ENCODE assay signal across 10 mouse cellular contexts in genomic region chr11:102053847-102054246, GRCm38 (mm10). TPM values are rescaled to one million over a fixed set of nuclear protein-coding genes. Genes with fewer than 3 reads are reported as not detected.
DNase-seq lines count a peak whose midpoint lies in the region; ATAC-seq and TF ChIP-seq lines count a peak whose summit lies in the region.
"Had no signal": no experiment of that assay in that cellular context is flagged by ENCODE, and none has a peak within 500 bp of the region (broad histone marks: within the 10 kb centered on the region; RNA-seq: fewer than 3 reads in every experiment).

No protein-coding gene starts in this region.

- no peak overlapping the region for H3K27ac ChIP-seq in midbrain, embryonic 14.5 days (replicated peaks; ENCODE audit: low read depth, low read length)
- H3K27ac ChIP-seq in midbrain, embryonic 16.5 days (ENCODE audit: low read length), result no peak overlapping the region
- H3K27ac ChIP-seq in limb, embryonic 10.5 days, result no peak overlapping the region
- H3K27ac ChIP-seq in small intestine, adult 2 months (ENCODE audit: insufficient read depth, low read depth, low read length), result no peak overlapping the region

- TF ChIP-seq CTCF in small intestine, adult 2 months (IDR thresholded peaks at IDR 0.05; ENCODE audit: extremely low read depth, insufficient read length, insufficient replicate concordance, low read depth, low read length), result peak; percentile 71; the same call in 1 of the 2 replicates

- H3K4me1 ChIP-seq in midbrain, embryonic 14.5 days (ENCODE audit: control insufficient read depth, insufficient read depth, low read length), result no peaks in the 10 kb centered on the region
- H3K4me1 ChIP-seq in midbrain, embryonic 16.5 days (ENCODE audit: control insufficient read depth, insufficient read depth, low read length), result no peaks in the 10 kb centered on the region
- peaks cover 3% of the 10 kb centered on the region for H3K4me1 ChIP-seq in limb, embryonic 10.5 days
- peaks cover 2% of the 10 kb centered on the region; the same call in 1 of the 2 replicates for H3K4me1 ChIP-seq in small intestine, adult 2 months (ENCODE audit: control insufficient read depth, insufficient read depth, insufficient read length, low read length)

- H3K36me3 ChIP-seq in midbrain, embryonic 14.5 days (ENCODE audit: control insufficient read depth, insufficient read depth, low read length), result peaks cover 12% of the 10 kb centered on the region
- H3K36me3 ChIP-seq in midbrain, embryonic 16.5 days (ENCODE audit: control insufficient read depth, insufficient read depth, low read length), result no peaks in the 10 kb centered on the region; the same call in 1 of the 2 replicates
- H3K36me3 ChIP-seq in limb, embryonic 10.5 days, result peaks cover 5% of the 10 kb centered on the region; the same call in 1 of the 2 replicates
- H3K36me3 ChIP-seq in small intestine, adult 2 months (ENCODE audit: control insufficient read depth, insufficient read depth, low read length), result no peaks in the 10 kb centered on the region

- no peak for TF ChIP-seq POLR2A in small intestine, adult 2 months (IDR thresholded peaks at IDR 0.05; ENCODE audit: low read depth, low read length)

- no peak for ATAC-seq in midbrain, embryonic 14.5 days (ENCODE audit: low FRiP score, low TSS enrichment)
- no peak for ATAC-seq in midbrain, embryonic 16.5 days
- ATAC-seq in erythroid progenitor cell, adult 5-6 weeks (replicated peaks; ENCODE audit: low FRiP score, poor library complexity, severe bottlenecking), result peak; percentile 53; the same call in 1 of the 2 replicates

- peak; percentile 72 for DNase-seq in adrenal gland, postnatal 10 days
- DNase-seq in adrenal gland, adult 2 months, result no peak
- peak; percentile 73 for DNase-seq in midbrain, embryonic 14.5 days
- peak; percentile 31 for DNase-seq in c-Kit-negative CD71-positive TER-119-positive erythroid progenitor cells, embryonic 14.5 days (ENCODE audit: low read depth, low spot score)
- DNase-seq in limb, embryonic 10.5 days (ENCODE audit: low spot score), result peak; percentile 75

- WGBS in midbrain, embryonic 14.5 days, result 28% methylated on average over 9 of the region's 9 CpGs
- WGBS in midbrain, embryonic 16.5 days, result 25% methylated on average over 9 of the region's 9 CpGs
- WGBS in limb, embryonic 10.5 days, result 31% methylated on average over 9 of the region's 9 CpGs
- WGBS in small intestine, adult 2 months, result 22% methylated on average over 9 of the region's 9 CpGs

- H3K4me3 ChIP-seq in midbrain, embryonic 14.5 days (replicated peaks; ENCODE audit: low read depth, low read length), result no peak overlapping the region
- no peak overlapping the region for H3K4me3 ChIP-seq in midbrain, embryonic 16.5 days (ENCODE audit: low read depth, low read length)
- no peak overlapping the region for H3K4me3 ChIP-seq in limb, embryonic 10.5 days
- H3K4me3 ChIP-seq in small intestine, adult 2 months (ENCODE audit: low read depth, low read length), result no peak overlapping the region

- no peaks in the 10 kb centered on the region for H3K9me3 ChIP-seq in midbrain, embryonic 14.5 days (ENCODE audit: control insufficient read depth, low read length)
- no peaks in the 10 kb centered on the region for H3K9me3 ChIP-seq in midbrain, embryonic 16.5 days (replicated peaks; ENCODE audit: control insufficient read depth, low read length, poor library complexity, severe bottlenecking)
- H3K9me3 ChIP-seq in limb, embryonic 10.5 days (replicated peaks), result no peaks in the 10 kb centered on the region

- H3K9ac ChIP-seq in midbrain, embryonic 14.5 days (replicated peaks; ENCODE audit: low read length), result no peak overlapping the region
- H3K9ac ChIP-seq in midbrain, embryonic 16.5 days (ENCODE audit: low read depth, low read length), result no peak overlapping the region; the same call in 1 of the 2 replicates

- no peaks in the 10 kb centered on the region for H3K27me3 ChIP-seq in midbrain, embryonic 14.5 days (ENCODE audit: control insufficient read depth, insufficient read depth, low read length)
- H3K27me3 ChIP-seq in midbrain, embryonic 16.5 days (ENCODE audit: control insufficient read depth, insufficient read depth, low read depth, low read length), result no peaks in the 10 kb centered on the region
- H3K27me3 ChIP-seq in limb, embryonic 10.5 days (ENCODE audit: low read depth, poor library complexity, severe bottlenecking), result peaks cover 19% of the 10 kb centered on the region; the same call in 1 of the 2 replicates
- no peaks in the 10 kb centered on the region for H3K27me3 ChIP-seq in small intestine, adult 2 months (ENCODE audit: control insufficient read depth, insufficient read depth, low read length)

- no peak overlapping the region for H3K4me2 ChIP-seq in midbrain, embryonic 14.5 days (ENCODE audit: low read length)
- H3K4me2 ChIP-seq in midbrain, embryonic 16.5 days (ENCODE audit: low read length), result no peak overlapping the region

RNA-seq across cellular contexts. Expression of gene Cd300lg, which starts 12.5 kb away (rescaled TPM):
- total RNA-seq in adrenal gland, postnatal 10 days (2021), result 10 to 100 TPM; 44.1 to 53.0 TPM
- total RNA-seq in adrenal gland, adult 2 months (2021), result 10 to 100 TPM; 28.1 to 58.7 TPM
- 44.3 and 60.6 TPM in 2 replicates for polyA plus RNA-seq in adrenal gland, adult 2 months (2012; rRNA removed)
- polyA plus RNA-seq in midbrain, embryonic 14.5 days (2014; fragmentation: Nextera tagmentation; extraction: Ambion mirVana), result 0.15 and 0.17 TPM in 2 replicates
- polyA plus RNA-seq in midbrain, embryonic 16.5 days (2015; fragmentation: Nextera tagmentation; extraction: Ambion mirVana), result 0.23 and 0.46 TPM in 2 replicates
- total RNA-seq in erythroid progenitor cell, adult 5-6 weeks (2015; ENCODE audit: low replicate concordance), result 0.42 and 3.6 TPM in 2 replicates
- total RNA-seq in erythroid progenitor cell, adult 5-6 weeks (2017; ENCODE audit: low replicate concordance), result 0.23 and 0.64 TPM in 2 replicates
- 0.38 and 0.45 TPM in 2 replicates for polyA plus RNA-seq in limb, embryonic 10.5 days (2016; fragmentation: Nextera tagmentation; extraction: Ambion mirVana)
- polyA plus RNA-seq in small intestine, adult 2 months (2012; rRNA removed), result 3.8 and 5.4 TPM in 2 replicates
- total RNA-seq: layer of hippocampus, adult 8-10 months had no signal

RNA-seq across cellular contexts. Expression of gene Mpp3, which starts 25.6 kb away (rescaled TPM):
- 10 to 100 TPM; 11.8 to 16.0 TPM for total RNA-seq in adrenal gland, postnatal 10 days (2021)
- total RNA-seq in adrenal gland, adult 2 months (2021), result 10 to 100 TPM in 1 of 2 experiments, 1 to 10 TPM in 1; 7.8 to 13.5 TPM
- polyA plus RNA-seq in adrenal gland, adult 2 months (2012; rRNA removed), result 12.1 and 16.9 TPM in 2 replicates
- 45.4 and 54.2 TPM in 2 replicates for polyA plus RNA-seq in midbrain, embryonic 14.5 days (2014; fragmentation: Nextera tagmentation; extraction: Ambion mirVana)
- polyA plus RNA-seq in midbrain, embryonic 16.5 days (2015; fragmentation: Nextera tagmentation; extraction: Ambion mirVana), result 57.4 and 64.6 TPM in 2 replicates
- total RNA-seq in erythroid progenitor cell, adult 5-6 weeks (2015; ENCODE audit: low replicate concordance), result not detected in 2 replicates
- total RNA-seq in erythroid progenitor cell, adult 5-6 weeks (2017; ENCODE audit: low replicate concordance), result not detected in 2 replicates
- polyA plus RNA-seq in limb, embryonic 10.5 days (2016; fragmentation: Nextera tagmentation; extraction: Ambion mirVana), result 17.7 and 18.4 TPM in 2 replicates
- polyA plus RNA-seq in small intestine, adult 2 months (2012; rRNA removed), result 0.55 and 0.90 TPM in 2 replicates

RNA-seq across cellular contexts. Expression of gene Mpp2, which starts 34.5 kb away (rescaled TPM):
- 10 to 100 TPM in 1 of 2 experiments, 1 to 10 TPM in 1; 8.7 to 10.3 TPM for total RNA-seq in adrenal gland, postnatal 10 days (2021)
- 10 to 100 TPM in 1 of 2 experiments, 1 to 10 TPM in 1; 9.8 to 12.3 TPM for total RNA-seq in adrenal gland, adult 2 months (2021)
- 14.4 and 17.5 TPM in 2 replicates for polyA plus RNA-seq in adrenal gland, adult 2 months (2012; rRNA removed)
- 22.5 and 23.9 TPM in 2 replicates for polyA plus RNA-seq in midbrain, embryonic 14.5 days (2014; fragmentation: Nextera tagmentation; extraction: Ambion mirVana)
- polyA plus RNA-seq in midbrain, embryonic 16.5 days (2015; fragmentation: Nextera tagmentation; extraction: Ambion mirVana), result 31.8 and 39.9 TPM in 2 replicates
- total RNA-seq in erythroid progenitor cell, adult 5-6 weeks (2015; ENCODE audit: low replicate concordance), result 37.5 and 39.0 TPM in 2 replicates
- 32.9 and 39.0 TPM in 2 replicates for total RNA-seq in erythroid progenitor cell, adult 5-6 weeks (2017; ENCODE audit: low replicate concordance)
- polyA plus RNA-seq in limb, embryonic 10.5 days (2016; fragmentation: Nextera tagmentation; extraction: Ambion mirVana), result 11.5 and 16.6 TPM in 2 replicates
- polyA plus RNA-seq in small intestine, adult 2 months (2012; rRNA removed), result 1.2 and 1.6 TPM in 2 replicates

RNA-seq across cellular contexts. Expression of gene Ppy, which starts 47.3 kb away (rescaled TPM):
- not detected for total RNA-seq in adrenal gland, postnatal 10 days (2021)
- total RNA-seq in adrenal gland, adult 2 months (2021), result not detected
- polyA plus RNA-seq in adrenal gland, adult 2 months (2012; rRNA removed), result not detected in 2 replicates
- not detected in 2 replicates for polyA plus RNA-seq in midbrain, embryonic 14.5 days (2014; fragmentation: Nextera tagmentation; extraction: Ambion mirVana)
- not detected in 2 replicates for polyA plus RNA-seq in midbrain, embryonic 16.5 days (2015; fragmentation: Nextera tagmentation; extraction: Ambion mirVana)
- total RNA-seq in erythroid progenitor cell, adult 5-6 weeks (2015; ENCODE audit: low replicate concordance), result not detected in 2 replicates
- not detected in 2 replicates for total RNA-seq in erythroid progenitor cell, adult 5-6 weeks (2017; ENCODE audit: low replicate concordance)
- polyA plus RNA-seq in limb, embryonic 10.5 days (2016; fragmentation: Nextera tagmentation; extraction: Ambion mirVana), result not detected in 2 replicates
- 11.5 TPM in 1 of 2 replicates, not detected in the other for polyA plus RNA-seq in small intestine, adult 2 months (2012; rRNA removed)
- total RNA-seq: layer of hippocampus, adult 8-10 months had no signal
- polyA plus RNA-seq: neural tube, embryonic 14.5 days had no signal

RNA-seq across cellular contexts. Expression of gene Pyy, which starts 53.8 kb away (rescaled TPM):
- total RNA-seq in adrenal gland, postnatal 10 days (2021), result not detected
- not detected for total RNA-seq in adrenal gland, adult 2 months (2021)
- not detected in 2 replicates for polyA plus RNA-seq in adrenal gland, adult 2 months (2012; rRNA removed)
- not detected in 2 replicates for polyA plus RNA-seq in midbrain, embryonic 14.5 days (2014; fragmentation: Nextera tagmentation; extraction: Ambion mirVana)
- polyA plus RNA-seq in midbrain, embryonic 16.5 days (2015; fragmentation: Nextera tagmentation; extraction: Ambion mirVana), result not detected in 2 replicates
- not detected in 2 replicates for total RNA-seq in erythroid progenitor cell, adult 5-6 weeks (2015; ENCODE audit: low replicate concordance)
- not detected in 2 replicates for total RNA-seq in erythroid progenitor cell, adult 5-6 weeks (2017; ENCODE audit: low replicate concordance)
- not detected in 2 replicates for polyA plus RNA-seq in limb, embryonic 10.5 days (2016; fragmentation: Nextera tagmentation; extraction: Ambion mirVana)
- polyA plus RNA-seq in small intestine, adult 2 months (2012; rRNA removed), result 137 and 596 TPM in 2 replicates
- total RNA-seq: layer of hippocampus, adult 8-10 months had no signal
- polyA plus RNA-seq: neural tube, embryonic 14.5 days had no signal
